Mouse (Mus musculus) cerebellum, adult 9-11 months (tissue): Measurements from ENCODE around the gene Nptx1.
A peak's percentile ranks its signal among the peaks of the same experiment; 100 is the strongest.

Experiments
- DNase-seq: peaks from one replicate; pipeline ENCODE4 v3.0.0; 2022

Nptx1 gene

DNA sequence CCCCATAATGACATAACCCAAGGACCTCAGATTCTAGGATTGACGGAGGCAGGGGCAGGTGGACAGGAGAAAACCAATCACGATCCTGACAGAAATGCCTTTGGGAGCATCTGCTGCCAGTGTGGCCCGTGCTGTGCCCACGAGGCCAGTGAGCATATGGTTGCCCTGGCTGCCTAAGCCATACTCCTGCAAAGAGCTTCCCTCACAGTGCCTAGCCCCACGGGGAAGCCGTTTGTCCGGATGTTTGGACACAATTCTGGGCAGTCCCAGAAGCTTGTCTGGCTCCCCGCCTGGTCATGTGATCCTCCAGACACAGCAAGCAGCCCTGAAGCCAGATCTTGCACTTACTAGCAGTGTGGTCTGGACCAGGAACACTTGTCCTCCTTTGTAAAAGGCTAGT is 24.8 kb downstream of the Nptx1 start:
- peak; percentile 99 for DNase-seq

DNA sequence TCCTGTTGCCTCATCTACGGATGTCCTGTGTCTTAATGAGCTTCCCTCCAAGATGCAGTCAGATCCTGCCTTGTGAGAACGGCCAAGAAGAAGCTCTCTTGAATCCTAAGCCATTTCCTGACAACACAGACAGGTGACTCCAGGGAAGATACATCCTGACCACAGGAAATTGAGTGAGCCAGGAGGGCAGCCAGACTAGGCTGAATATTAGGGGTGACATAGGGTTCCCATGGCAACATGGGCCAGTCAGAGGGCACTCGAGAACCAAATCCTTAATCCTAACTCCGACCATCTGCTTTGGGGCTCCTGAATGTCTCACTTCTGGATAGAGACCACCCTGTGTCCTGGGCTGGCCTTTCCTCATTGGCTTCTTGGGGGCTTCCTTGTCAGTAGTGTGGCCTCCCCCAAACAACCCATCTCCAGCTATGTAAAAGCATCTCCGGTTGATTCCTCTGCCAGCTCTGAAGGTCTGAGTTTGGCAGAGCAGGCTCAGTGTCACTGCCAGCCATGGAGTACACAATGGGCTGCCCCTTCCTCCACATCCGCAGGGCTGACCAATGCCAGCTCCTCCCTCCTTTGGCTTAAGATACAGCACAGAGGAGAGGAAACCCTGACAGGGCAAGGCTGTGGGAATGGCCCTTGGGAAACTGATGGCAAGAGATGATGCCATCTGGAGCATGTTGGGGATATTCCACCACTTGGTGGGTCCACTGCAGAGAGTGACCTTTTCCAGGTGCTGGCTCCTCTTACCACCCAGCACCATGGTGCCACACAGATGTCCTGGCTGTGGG is 25.4 kb downstream of the Nptx1 start:
- peak; percentile 91 for DNase-seq

- peak; percentile 55 for DNase-seq
Measured at GRCm38 (mm10) chr11:119520713-119521063, 26.9 kb downstream of the Nptx1 start.

DNA sequence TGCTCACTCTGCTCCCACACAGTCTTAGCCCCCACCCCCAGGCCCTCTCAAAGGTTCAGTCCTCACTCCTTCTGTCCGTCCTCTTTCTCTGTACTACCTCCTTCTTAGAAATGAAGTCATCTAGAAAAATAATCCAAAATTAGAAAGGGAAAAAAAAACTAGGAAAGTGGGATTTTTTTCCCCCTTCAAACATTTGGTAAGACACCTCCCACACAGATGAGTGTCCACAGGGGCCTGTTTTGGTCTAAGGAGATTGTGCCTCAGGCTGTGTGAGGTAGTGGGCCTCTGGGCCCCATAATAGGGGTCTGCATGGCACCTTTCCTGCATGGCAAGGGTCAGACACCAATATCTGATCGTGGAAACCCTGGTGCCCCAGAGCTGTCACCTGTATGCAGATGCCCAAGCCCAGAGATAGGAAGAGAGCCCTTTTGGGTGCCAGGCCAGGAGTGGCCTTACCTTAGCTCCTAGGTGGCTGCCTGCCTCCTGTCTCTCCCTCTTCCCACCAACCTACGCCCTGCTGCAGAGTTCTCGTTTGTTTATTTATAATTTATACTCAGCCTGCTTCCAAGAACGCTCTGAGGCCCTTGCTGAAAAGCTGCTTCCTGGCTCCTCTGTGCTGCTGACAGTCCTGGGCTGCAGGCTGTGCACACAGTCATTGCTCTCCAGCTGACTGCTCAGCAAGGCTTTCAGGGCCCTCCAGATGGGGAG is 27.4 kb downstream of the Nptx1 start:
- DNase-seq: no peak

- no peak for DNase-seq
Measured at GRCm38 (mm10) chr11:119519387-119519786, 28.2 kb downstream of the Nptx1 start.

GRCm38 (mm10) chr11:119516677-119517361 is 30.7 kb downstream of the Nptx1 start:
- peak; percentile 75 for DNase-seq

- DNase-seq: peak; percentile 70
Measured at GRCm38 (mm10) chr11:119515823-119516676, 31.5 kb downstream of the Nptx1 start.

DNA sequence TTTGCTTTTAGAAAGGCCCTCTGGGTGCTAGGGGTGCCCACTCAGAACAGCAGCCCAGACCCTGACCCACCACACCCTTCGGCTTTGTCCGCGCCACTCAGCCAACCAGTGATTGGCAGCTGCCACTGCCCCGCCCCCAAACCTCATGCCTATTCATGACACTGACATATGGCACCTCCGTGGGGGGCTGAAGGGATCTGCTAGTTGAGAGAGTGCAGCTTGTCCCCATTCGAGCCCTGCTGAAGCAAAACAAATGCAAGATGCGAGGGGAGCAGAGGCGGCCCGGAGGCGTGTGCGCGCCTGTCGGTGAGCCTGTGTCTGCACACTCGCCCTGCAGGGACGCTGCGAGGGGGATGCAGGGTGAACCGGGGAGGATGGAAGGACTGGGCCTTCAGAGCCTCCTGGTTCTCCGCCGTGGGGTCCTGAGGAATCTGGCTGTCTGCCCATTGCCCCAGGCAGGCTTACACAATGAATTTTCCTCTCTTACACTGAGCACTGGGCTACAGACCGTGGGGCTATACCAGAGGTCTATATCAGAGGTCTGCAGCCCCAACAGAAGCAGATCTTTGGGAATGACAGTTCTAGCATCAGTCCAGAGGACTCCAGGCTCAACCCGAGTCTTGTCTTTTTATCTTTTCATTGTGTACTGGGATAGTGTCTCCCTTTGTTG is 32.5 kb downstream of the Nptx1 start:
- DNase-seq: peak; percentile 98

DNA sequence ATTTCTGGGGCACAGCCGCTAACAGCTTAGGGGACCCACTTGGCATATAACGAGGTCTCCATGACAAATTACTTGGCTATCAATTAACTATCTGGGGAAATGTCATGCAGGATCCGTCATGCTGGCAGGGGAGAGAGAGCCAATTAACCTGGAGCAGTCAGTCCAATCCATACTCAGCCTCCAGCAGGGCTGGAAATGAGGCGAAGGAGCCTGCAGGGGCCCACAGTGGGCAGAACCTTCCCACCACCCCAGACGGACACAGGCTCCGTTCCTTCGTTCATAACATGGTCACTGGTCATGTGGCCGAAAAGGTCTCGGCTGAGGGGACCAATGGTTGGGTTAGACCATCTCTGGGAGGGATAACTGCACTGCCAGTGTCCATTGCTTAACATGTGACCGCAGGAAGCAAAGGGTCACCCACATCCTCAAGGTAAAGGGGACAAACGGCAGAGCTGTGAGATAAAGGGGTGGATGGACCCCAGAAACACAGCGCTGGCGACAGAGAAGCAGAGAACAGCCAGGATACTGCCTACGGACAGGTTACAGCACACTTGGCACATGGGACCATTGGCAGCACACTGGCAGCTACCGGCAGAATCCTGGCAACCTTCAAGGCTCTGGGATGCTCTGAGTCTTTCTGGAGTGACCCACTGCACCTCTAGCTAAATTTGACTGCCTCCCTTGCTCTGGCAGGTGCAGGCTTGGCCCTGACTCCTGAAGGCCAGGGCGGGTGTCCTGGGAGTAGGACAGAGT is 33.3 kb downstream of the Nptx1 start:
- peak; percentile 93 for DNase-seq

DNA sequence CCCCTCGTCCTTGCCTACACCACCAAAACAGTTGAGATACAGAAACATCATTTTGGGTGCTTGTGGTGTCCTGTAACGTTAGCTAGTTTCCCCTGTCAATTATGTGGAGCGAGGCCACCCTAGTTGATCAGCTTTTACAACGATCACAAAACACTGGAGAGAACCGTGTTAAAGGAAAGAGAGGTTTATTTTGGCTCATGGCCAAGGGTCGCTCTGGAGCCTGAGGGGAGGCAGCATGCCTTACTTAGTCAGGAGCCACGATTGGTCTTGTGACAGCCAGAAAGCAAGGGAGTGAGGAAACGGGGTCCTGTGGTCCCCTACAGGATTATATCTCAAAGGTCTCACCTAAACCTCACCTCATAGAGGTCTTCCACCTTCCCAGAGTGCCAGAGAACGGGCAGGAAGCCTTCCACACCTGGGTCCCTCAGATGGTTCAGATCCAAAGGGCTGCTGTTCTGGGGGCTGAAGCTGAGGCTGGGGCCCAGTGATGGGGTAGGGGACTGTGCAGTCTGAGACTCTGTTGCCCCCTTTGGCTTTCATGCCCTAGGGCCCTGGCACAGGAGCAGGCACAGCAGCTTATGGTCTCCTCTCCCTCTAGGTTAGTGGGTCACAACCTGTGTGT is 34.4 kb downstream of the Nptx1 start:
- DNase-seq: peak; percentile 62

GRCm38 (mm10) chr11:119509165-119509776 is 38.3 kb downstream of the Nptx1 start:
- DNase-seq: no peak

DNA sequence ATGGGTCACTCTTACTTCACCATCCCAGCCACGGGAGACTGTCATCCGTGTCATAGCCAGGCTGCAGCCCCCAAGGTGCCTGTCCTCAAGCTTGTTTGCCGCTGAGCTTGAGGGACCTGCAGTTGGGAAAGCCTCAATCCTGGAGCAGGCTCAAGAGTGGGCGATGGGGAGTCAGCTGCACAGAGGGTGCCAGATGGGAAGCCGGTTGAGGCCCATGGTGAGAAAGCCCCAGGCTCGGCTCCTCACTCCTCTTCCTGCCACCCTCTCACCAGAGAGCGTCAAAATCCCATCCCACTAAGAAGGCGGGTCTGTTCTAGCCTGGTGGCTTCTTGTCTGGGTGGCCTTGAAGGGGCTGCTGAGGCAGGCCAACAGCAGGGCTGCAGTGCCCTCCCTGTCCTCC is 39.8 kb downstream of the Nptx1 start:
- DNase-seq: no peak

- no peak for DNase-seq
Measured at GRCm38 (mm10) chr11:119506386-119506785, 41.2 kb downstream of the Nptx1 start.

GRCm38 (mm10) chr11:119503675-119504074 is 43.9 kb downstream of the Nptx1 start:
- DNase-seq: peak; percentile 84

- peak; percentile 27 for DNase-seq
Measured at GRCm38 (mm10) chr11:119500011-119500410, 47.5 kb downstream of the Nptx1 start.

DNA sequence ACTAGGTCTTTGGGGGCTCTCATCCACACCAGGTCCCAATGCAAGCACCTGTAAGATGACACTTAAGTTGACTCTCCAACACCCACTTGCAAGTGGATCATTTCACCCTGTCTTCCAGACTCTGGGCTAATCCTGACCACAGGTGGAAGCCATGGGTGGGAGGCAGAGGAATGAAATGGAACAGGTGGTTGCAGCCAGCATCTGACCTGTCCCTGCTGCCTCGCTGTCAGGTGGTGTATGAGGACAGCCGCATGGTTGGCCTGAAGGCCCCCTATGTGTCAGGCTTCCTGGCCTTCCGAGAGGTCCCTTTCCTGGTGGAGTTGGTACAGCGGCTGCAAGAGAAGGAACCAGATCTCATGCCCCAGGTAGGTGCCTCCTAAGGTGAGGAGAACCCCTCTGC is 48.3 kb downstream of the Nptx1 start:
- no peak for DNase-seq

GRCm38 (mm10) chr11:119497451-119497850 is 50.1 kb downstream of the Nptx1 start:
- DNase-seq: peak; percentile 68

DNA sequence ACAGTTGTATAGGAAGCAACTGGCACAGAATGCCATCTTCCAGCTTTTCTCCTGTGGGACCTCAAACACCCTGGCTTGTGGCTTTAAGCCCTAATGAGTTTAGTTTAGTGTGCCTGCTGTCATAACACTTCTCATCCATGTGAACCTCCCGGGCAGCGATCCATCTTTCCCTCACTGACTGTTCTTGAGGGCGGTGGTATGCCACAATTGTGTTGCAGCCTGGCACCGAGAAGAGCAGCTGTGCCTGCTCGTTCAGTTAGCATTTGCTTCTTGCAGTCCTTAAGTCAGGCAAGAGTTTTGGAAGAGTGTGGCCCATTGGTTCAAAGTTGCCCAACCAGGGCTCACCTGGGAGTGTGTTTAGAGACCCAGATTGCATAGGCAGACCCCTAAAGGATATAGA is 51.4 kb downstream of the Nptx1 start:
- peak; percentile 14 for DNase-seq

DNA sequence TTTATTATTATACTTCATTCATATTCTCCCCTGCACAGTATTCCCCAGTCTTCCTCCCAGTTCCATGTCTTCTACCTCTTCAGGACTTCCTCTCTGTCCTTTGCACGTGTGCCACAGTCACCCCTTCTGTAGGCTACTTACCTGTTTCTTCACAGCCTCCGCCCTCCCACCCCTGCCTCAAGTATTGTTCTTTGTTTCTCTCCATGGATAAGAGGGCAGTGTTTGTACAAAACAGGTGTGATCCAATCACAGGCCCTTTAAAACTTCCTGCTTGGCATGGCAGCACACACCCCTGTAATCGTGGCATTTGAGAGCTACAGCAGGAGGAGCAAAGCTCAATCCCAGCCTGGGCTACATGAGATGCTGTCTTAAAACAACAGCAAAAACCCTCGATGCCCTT is 54.0 kb downstream of the Nptx1 start:
- no peak for DNase-seq

- no peak for DNase-seq
Measured at GRCm38 (mm10) chr11:119492830-119493229, 54.7 kb downstream of the Nptx1 start.

DNA sequence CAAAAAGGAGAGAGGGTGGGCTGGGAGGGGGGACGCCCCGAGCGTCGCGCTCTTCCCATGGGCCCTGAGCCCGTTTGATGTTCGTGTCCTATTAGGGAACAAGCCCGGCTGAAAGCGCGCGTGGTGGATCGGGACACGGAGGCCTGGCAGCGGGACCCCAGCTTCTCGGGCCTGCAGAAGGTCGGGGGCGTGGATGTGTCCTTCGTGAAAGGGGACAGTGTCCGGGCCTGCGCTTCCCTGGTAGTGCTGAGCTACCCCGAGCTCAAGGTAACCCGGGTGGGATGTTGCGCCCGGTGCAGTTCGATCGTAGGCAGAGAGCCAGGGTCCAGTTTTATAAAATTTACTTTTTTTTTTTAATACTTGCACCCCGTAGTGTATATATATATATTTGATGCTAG is 55.9 kb downstream of the Nptx1 start:
- DNase-seq: no peak
